Mouse (Mus musculus) embryonic stem cell, embryonic (primary cell): ENCODE measurements around the gene Tanc1.

ENCODE experiments used
- CTCF ChIA-PET, 4 experiments: fragments of 300-600 bp in 2 of 4; fragments of 350-600 bp in 2 of 4; sonication (Branson Sonifier 250); formaldehyde crosslinking; loops; one replicate each; lab custom pipeline; 2022; ENCODE audit warnings: inconsistent platforms in 2 of 4; lab: Charles Lee
- POLR2A ChIA-PET, 4 experiments: fragments of 300-600 bp in 2 of 4; fragments of 350-600 bp in 2 of 4; sonication (Branson Sonifier 250); formaldehyde crosslinking; loops; one replicate each; lab custom pipeline; 2022; ENCODE audit warnings: antibody characterized with exemption in 4 of 4, inconsistent platforms in 1 of 4; lab: Charles Lee

The Tanc1 gene

GRCm38 (mm10) chr2:59819415-59819814 is 207.6 kb downstream of the Tanc1 start:
- POLR2A ChIA-PET, result interaction anchor here in 1 of 4 experiments (0.6 to 1.0 kb wide), 2 partner anchors 9 to 121 kb away, joined by 3 to 9 read pairs; no protein-coding TSS in a partner anchor
- CTCF ChIA-PET, result no interaction called here

GRCm38 (mm10) chr2:59820088-59820487 is 208.2 kb downstream of the Tanc1 start:
- POLR2A ChIA-PET, result interaction anchor here in 1 of 4 experiments (1.0 kb wide), 1 partner anchor 9 kb away, joined by 9 read pairs; no protein-coding TSS in a partner anchor
- CTCF ChIA-PET, result no interaction called here

- POLR2A ChIA-PET, result interaction anchor here in 1 of 4 experiments (0.6 to 0.7 kb wide), 2 partner anchors 221 to 1443 kb away, joined by 3 to 4 read pairs; no protein-coding TSS in a partner anchor
- CTCF ChIA-PET, result interaction anchor here in 1 of 4 experiments (0.7 kb wide), 2 partner anchors 339 to 347 kb away, joined by 5 to 8 read pairs; no protein-coding TSS in a partner anchor
These were observed 209.2 kb downstream of the Tanc1 start for GRCm38 (mm10) chr2:59821044-59821443.

DNA sequence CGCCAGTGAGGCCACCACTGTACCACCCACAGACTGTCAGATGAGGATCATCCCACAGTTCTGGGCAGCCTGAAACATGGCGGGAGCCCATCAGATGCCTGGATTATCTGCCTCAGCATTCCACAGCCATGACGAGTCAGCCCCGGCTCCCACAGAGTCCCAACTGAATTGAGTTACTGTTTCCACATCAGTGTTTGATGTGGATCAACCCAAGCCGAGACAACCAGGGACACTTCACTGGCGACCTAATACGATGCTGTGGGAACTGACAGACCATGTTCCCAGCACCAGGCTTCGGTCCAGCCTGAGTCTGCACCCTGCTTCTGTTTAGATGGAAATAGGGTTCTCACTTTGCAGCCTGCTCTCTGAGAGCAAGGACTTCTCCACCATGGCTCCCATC is 212.4 kb downstream of the Tanc1 start:
- POLR2A ChIA-PET, result interaction anchor here in 1 of 4 experiments (0.7 kb wide), 1 partner anchor 143 kb away, joined by 3 read pairs; no protein-coding TSS in a partner anchor
- CTCF ChIA-PET, result no interaction called here

- ChIA-PET POLR2A (interaction anchor here in 1 of 4 experiments (0.9 kb wide), 1 partner anchor 16 kb away, joined by 3 read pairs; no protein-coding TSS in a partner anchor), CTCF (interaction anchor here in 1 of 4 experiments (0.7 kb wide), 1 partner anchor 69 kb away, joined by 3 read pairs; no protein-coding TSS in a partner anchor)
These were observed 213.5 kb downstream of the Tanc1 start for GRCm38 (mm10) chr2:59825380-59825779.

- ChIA-PET CTCF (interaction anchor here in 2 of 4 experiments (0.6 to 1.6 kb wide), 3 partner anchors 74 to 306 kb away, joined by 3 to 12 read pairs (median 7); no protein-coding TSS in a partner anchor), POLR2A (interaction anchor here in 2 of 4 experiments (1.0 to 1.9 kb wide), 11 partner anchors 9 to 308 kb away, joined by 3 to 9 read pairs (median 4); partner anchors contain the start of genes Tanc1 (in 1 of the 2) and Wdsub1 (in 1 of the 2))
These were observed 216.3 kb downstream of the Tanc1 start for GRCm38 (mm10) chr2:59828103-59828655.

DNA sequence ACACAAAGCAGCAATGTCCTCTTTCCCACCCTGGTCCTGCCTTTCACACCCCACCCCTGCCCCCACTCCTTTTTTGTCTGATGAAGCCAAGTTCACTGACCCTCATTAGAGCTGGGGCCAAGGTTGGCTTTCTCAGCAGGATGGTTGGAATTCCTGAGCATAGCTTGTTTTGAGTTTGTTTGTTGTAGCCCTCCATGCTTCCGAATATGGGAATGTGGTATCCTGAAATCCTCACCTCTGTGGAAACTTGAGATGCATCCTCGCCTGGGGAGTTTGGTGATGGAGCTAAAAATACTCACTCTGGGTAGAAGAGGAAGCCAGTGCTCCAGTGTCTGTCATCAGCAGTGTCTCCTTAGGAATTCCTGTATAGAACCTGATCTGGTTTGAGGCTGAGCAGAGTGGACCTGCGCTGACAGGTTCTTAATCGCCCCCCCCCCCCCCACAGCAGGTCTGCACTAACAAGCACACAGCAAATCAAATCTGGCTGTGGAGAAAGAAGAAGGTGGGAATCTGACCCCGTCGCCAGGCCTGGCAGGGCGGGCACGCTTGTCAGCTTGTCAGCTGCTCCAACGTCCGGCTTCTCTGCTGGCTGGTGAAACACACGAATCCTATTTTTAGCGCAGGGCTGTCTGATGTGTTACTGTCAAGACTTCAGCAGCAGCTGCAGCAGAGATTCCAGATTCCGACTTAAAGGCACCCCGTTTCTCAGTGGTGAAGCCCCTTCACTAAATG is 217.1 kb downstream of the Tanc1 start:
- ChIA-PET CTCF (interaction anchor here in 3 of 4 experiments (0.5 to 1.6 kb wide), 5 partner anchors 22 to 308 kb away, joined by 3 to 12 read pairs (median 3); no protein-coding TSS in a partner anchor), POLR2A (interaction anchor here in 3 of 4 experiments (0.7 to 1.9 kb wide), 14 partner anchors 9 to 554 kb away, joined by 3 to 12 read pairs (median 4); partner anchors contain the start of genes Ly75 (in 1 of the 3), Tanc1 (in 1 of the 3) and Wdsub1 (in 1 of the 3))

DNA sequence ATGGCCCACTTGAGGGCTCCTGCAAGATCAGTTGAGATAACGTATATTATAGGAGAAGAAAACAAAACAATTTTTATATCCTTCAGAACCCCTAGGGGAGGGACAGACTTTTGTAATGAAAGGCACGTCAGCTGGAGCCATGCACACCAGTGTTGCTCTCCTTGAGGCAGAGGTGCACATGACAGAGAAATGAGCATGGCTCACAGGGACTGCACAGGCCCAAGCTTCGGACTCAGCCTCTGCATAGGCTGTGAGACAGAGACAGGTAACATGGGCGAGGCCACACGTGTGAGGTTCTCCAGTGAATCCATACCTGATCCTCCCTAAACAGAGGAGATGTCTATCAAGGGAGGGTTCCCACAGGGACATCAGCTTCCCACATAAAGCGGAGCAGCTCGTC is 217.9 kb downstream of the Tanc1 start:
- POLR2A ChIA-PET, result interaction anchor here (0.5 to 3.4 kb wide), 11 partner anchors 8 to 553 kb away, joined by 3 to 14 read pairs (median 4); partner anchors contain the start of genes Ly75 (in 1 of the 4) and Tanc1 (in 1 of the 4)

GRCm38 (mm10) chr2:59830151-59830550 is 218.3 kb downstream of the Tanc1 start:
- POLR2A ChIA-PET, result interaction anchor here (0.5 to 3.4 kb wide), 6 partner anchors 11 to 553 kb away, joined by 3 to 14 read pairs (median 3); partner anchors contain the start of gene Ly75 (in 1 of the 4)
- CTCF ChIA-PET, result interaction anchor here in 3 of 4 experiments (0.6 to 1.0 kb wide), 3 partner anchors 48 to 332 kb away, joined by 3 read pairs; no protein-coding TSS in a partner anchor

More for the DNA sequence above, 217.9 kb downstream of the Tanc1 start:
- CTCF ChIA-PET, result interaction anchor here in 3 of 4 experiments (0.5 to 1.0 kb wide), 4 partner anchors 25 to 333 kb away, joined by 3 read pairs; no protein-coding TSS in a partner anchor

DNA sequence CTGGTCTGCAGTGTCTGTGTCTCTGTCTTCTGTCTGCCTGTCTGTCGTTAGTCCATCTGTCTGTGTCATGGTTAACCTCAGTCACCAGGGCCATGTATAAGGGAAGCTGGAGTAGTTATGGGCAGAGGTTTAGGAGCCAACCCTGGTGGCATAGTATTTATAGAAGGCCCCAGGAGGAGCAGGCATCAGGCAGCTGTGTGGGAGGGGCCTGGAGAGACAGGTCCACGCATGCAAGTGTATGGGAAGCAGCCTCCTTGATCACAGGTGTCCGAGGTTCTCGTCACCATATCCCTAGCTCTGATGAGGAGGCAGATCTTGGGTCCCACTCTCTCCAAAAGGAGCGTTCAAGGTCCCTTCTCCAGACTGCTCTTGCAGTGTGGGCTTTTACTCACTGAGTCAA is 219.1 kb downstream of the Tanc1 start:
- POLR2A ChIA-PET, result interaction anchor here in 2 of 4 experiments (0.6 to 3.4 kb wide), 6 partner anchors 8 to 220 kb away, joined by 3 to 14 read pairs (median 4); partner anchors contain the start of gene Wdsub1 (in 1 of the 2)
- CTCF ChIA-PET, result interaction anchor here in 1 of 4 experiments (0.7 kb wide), 1 partner anchor 1284 kb away, joined by 3 read pairs; no protein-coding TSS in a partner anchor

- POLR2A ChIA-PET, result interaction anchor here in 3 of 4 experiments (0.6 to 3.4 kb wide), 14 partner anchors 9 to 664 kb away, joined by 3 to 14 read pairs (median 3); partner anchors contain the start of gene Wdsub1 (in 1 of the 3)
- CTCF ChIA-PET, result interaction anchor here in 1 of 4 experiments (0.6 kb wide), 1 partner anchor 1146 kb away, joined by 4 read pairs; no protein-coding TSS in a partner anchor
These were observed 220.0 kb downstream of the Tanc1 start for GRCm38 (mm10) chr2:59831831-59832230.

DNA sequence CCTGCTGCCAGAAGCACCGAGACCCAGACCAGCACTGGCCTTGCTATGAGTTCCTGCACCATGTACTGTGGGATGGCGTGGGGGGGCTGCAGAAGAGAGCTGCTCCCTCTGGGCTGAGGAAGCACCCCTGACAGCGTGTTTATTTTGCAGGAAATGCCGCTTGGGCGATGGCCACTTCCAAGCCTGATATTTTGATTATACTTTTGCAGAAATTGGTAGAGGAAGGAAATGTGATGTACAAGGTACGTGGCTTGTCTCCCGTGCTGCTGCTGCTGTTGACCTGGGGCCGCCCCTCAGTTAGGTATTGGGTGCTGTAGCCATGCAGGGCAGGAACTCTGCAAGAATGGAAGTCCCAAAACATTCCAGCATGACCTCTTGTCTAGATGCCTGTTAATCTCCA is 227.0 kb downstream of the Tanc1 start:
- CTCF ChIA-PET, result no interaction called here
- POLR2A ChIA-PET, result interaction anchor here in 1 of 4 experiments (0.6 to 1.6 kb wide), 3 partner anchors 10 to 245 kb away, joined by 3 to 6 read pairs (median 4); no protein-coding TSS in a partner anchor

GRCm38 (mm10) chr2:59839755-59840154 is 227.9 kb downstream of the Tanc1 start:
- CTCF ChIA-PET, result no interaction called here

DNA sequence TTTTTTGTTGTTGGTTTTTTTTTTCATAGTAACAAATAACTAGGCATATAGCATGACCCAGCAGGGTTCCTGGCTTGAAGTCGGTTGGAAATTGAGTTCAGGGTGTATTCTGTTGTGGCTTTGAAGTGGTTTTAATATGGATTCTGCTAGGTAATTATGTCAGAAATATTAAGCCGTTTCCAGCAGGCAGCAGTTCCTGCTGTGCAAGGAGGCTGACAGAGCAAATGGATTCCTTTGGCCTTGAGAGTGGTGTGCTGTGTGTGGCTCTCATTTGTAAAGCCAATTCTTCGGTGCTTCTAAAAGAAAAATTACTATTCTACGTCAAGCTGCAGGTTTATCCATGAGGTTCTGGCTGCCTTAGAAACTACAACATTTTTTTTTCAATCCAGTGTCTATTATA is 228.3 kb downstream of the Tanc1 start:
- CTCF ChIA-PET, result no interaction called here
- POLR2A ChIA-PET, result interaction anchor here in 1 of 4 experiments (2.1 kb wide), 1 partner anchor 9 kb away, joined by 14 read pairs; no protein-coding TSS in a partner anchor

More at GRCm38 (mm10) chr2:59839755-59840154, 227.9 kb downstream of the Tanc1 start:
- POLR2A ChIA-PET, result interaction anchor here in 1 of 4 experiments (2.1 kb wide), 1 partner anchor 9 kb away, joined by 14 read pairs; no protein-coding TSS in a partner anchor

GRCm38 (mm10) chr2:59841189-59841939 is 229.5 kb downstream of the Tanc1 start:
- POLR2A ChIA-PET, result interaction anchor here in 3 of 4 experiments (0.5 to 2.3 kb wide), 20 partner anchors 9 to 1217 kb away, joined by 3 to 14 read pairs (median 3); partner anchors contain the start of genes Cd302 (in 1 of the 3), Ly75 (in 1 of the 3) and Wdsub1 (in 1 of the 3)
- CTCF ChIA-PET, result interaction anchor here in 1 of 4 experiments (0.5 kb wide), 1 partner anchor 403 kb away, joined by 3 read pairs; no protein-coding TSS in a partner anchor

GRCm38 (mm10) chr2:59841944-59842343 is 230.1 kb downstream of the Tanc1 start:
- ChIA-PET CTCF (interaction anchor here in 1 of 4 experiments (0.5 kb wide), 1 partner anchor 403 kb away, joined by 3 read pairs; no protein-coding TSS in a partner anchor), POLR2A (interaction anchor here in 3 of 4 experiments (0.6 to 2.3 kb wide), 12 partner anchors 9 to 569 kb away, joined by 3 to 14 read pairs (median 3); partner anchors contain the start of gene Ly75 (in 1 of the 3))
